Mouse (Mus musculus) mature B cell (primary cell): ENCODE data around the gene Tbx3.

Source experiments
- in situ Hi-C: fragments of 300-500 bp; cut with MboI; formaldehyde crosslinking; loops from 2 replicates; pipeline ENCODE4 v1.14.3; 2019

The Tbx3 gene

GRCm38 (mm10) chr5:119679614-119680328, 9.3 kb downstream of the Tbx3 start:
- in situ Hi-C loops: no loop called here

DNA sequence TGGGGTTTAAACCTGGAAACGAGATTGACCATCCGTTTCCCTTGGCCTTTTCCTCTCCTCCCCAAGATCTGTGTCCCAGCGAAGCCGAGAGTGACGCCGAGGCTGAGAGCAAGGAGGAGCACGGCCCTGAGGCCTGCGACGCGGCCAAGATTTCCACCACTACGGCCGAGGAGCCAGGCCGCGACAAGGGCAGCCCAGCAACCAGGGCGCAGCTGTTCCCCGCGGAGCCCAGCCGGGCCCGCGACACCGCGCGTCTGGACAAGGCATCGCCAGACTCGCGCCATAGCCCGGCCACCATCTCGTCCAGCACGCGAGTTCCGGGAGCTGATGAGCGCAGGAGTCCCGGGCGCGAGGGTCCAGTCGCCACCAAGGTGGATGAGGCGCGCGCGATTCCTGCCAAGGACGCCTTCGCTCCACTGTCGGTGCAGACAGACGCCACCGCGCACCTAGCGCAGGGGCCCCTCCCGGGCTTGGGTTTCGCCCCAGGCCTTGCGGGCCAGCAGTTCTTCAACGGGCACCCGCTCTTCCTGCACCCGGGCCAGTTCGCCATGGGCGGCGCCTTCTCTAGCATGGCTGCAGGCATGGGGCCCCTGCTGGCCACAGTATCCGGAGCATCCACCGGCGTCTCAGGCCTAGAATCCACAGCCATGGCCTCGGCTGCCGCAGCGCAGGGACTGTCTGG, 10.0 kb downstream of the Tbx3 start:
- in situ Hi-C loops: no loop called here

- in situ Hi-C loops: no loop called here
These were observed 10.8 kb downstream of the Tbx3 start for GRCm38 (mm10) chr5:119681011-119681832.

DNA sequence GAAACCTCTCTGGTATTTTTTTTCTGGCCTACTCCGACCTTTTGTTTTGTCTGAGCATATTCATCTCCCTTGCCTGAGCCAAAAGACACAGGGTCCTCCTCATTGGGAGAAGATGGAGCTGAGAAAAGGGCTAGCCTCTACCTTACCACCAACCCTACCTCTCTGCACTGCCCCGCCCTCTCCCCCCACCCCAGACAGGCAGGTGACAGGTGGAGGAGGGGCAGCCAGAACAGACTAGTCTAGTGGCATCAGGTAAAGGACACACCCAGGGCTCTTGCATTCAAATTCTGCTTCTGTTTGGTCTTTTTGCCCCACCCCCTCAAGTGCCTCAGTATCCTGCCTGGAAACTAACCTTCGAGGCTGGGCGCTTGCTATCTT, 11.4 kb downstream of the Tbx3 start:
- in situ Hi-C loops: no loop called here

- in situ Hi-C loops: no loop called here
These were observed 12.4 kb downstream of the Tbx3 start for GRCm38 (mm10) chr5:119682646-119683515.

- in situ Hi-C loops: no loop called here
These were observed 13.4 kb downstream of the Tbx3 start for GRCm38 (mm10) chr5:119683861-119684260.

DNA sequence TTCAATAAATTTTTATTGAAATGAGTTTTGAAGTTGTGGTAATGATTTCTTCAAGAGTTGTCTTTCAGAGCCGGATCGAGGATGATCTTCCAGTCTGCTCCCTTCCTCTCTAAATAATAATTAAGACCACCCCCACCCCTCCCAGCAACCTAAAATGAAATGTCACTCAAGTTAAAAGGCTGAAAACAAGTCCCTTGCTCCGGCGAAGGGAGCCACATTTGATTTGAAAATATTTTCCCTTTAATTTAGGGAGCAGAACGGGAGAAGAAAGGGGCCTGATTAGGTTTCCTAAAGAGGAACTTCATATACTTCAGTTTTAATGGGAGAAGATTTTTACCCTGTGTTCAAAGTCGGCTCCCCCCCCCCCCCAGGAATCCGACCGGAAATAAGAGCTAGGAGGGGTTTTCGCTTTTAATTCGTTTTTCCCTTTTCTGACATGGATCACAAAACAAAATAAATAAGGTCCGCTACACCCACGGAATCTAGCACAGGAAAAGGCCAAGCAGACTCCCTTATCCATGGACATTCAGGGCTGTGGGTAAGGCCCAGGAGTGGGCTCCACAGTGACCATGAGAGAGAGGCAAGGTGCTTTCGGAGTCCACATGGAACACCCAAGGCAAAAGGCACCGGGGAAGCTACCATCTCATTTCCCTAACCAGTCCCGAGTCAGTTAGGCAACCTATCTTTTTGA, 14.4 kb downstream of the Tbx3 start:
- in situ Hi-C loops: no loop called here

- in situ Hi-C loops: no loop called here
These were observed 15.2 kb downstream of the Tbx3 start for GRCm38 (mm10) chr5:119685446-119686198.

- in situ Hi-C loops: no loop called here
These were observed 15.9 kb downstream of the Tbx3 start for GRCm38 (mm10) chr5:119686199-119686964.

GRCm38 (mm10) chr5:119687005-119687855, 16.8 kb downstream of the Tbx3 start:
- in situ Hi-C loops: no loop called here

GRCm38 (mm10) chr5:119687856-119688206, 17.4 kb downstream of the Tbx3 start:
- in situ Hi-C loops: no loop called here

DNA sequence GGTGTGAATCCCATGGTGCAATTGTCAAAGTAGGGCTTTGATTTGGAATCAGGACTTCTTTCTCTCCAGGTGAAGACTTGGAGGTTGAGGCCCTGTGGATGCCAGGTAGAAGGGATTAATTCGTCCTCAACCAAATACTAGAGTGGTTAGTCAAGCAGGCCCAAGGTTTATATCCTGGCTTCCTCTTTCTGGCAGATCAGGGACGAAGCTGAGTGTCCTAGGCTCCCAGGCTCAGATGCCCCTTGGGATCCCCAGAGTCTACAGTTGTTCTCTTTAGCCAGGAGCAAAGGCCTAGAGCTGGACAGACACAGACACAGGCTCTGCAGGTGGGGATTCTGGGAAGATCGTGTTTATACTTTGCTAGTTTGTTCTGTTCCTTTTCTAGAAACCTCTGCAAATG, 17.8 kb downstream of the Tbx3 start:
- in situ Hi-C loops: no loop called here

- in situ Hi-C loops: no loop called here
These were observed 18.5 kb downstream of the Tbx3 start for GRCm38 (mm10) chr5:119688914-119689420.

- in situ Hi-C loops: no loop called here
These were observed 19.0 kb downstream of the Tbx3 start for GRCm38 (mm10) chr5:119689501-119689900.

- in situ Hi-C loops: no loop called here
These were observed 20.6 kb downstream of the Tbx3 start for GRCm38 (mm10) chr5:119691075-119691474.

- in situ Hi-C loops: no loop called here
These were observed 22.0 kb downstream of the Tbx3 start for GRCm38 (mm10) chr5:119692425-119692824.

DNA sequence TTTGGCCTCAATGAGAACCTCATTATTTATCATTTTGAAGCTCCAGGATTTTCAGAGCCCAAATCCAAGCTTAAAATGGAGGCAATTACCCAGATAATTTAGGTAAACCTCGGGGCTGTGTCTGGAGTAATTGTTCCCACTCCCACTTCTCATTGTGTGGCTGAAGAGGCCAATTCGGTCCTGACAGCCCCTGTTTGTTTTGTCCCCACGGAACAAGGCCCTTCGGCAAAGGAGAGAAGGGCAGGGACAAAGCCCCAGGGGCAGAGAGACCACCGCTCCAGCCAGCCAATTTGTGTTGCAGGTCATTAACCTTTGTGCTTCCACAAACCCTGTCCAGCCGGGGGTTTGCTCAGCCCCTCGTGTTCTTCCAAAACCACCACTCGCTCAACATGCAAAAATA, 24.4 kb downstream of the Tbx3 start:
- in situ Hi-C loops: no loop called here

DNA sequence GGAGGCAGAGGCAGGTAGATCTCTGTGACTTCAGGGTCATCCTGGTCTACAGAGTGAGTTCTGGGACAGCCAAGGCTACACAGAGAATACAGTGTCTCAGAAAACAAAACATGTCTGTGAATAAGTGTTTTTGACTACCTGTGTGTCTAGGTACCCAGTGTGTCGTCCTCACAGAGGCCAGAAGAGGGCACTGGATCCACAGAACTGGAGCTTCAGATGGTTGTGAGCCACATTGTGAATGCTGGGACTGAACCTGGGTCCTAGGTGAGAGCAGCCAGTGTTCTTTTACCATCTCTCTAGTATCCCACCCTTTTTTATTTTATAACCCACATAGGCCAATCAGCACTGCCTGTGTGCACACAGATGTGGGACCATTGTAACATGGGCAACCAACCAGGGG, 32.6 kb downstream of the Tbx3 start:
- in situ Hi-C loops: loop anchor here (25.0 kb wide), 1 partner anchor 916 kb away; no protein-coding TSS in a partner anchor
